Mouse (Mus musculus) spleen, postnatal 36 days (tissue): ENCODE measurements around the gene Gm43738.
"Not testable (repeated sequence)": the region's sequence is repeated elsewhere in the genome, so short reads cannot be mapped to it uniquely, and the experiment has no call there.

Experiments
- DNase-seq, 2 experiments: peaks; one replicate each; pipeline ENCODE4 v3.0.0; 2022; ENCODE audit warnings: low spot score in 2 of 2, mixed read lengths in 1 of 2

Gene Gm43738

GRCm38 (mm10) chr3:89101812-89102494 is 1.1 kb upstream of the Gm43738 start, which contains the start of gene Fdps:
TSS of gene Fdps (minus strand) at chr3:89101959.
- DNase-seq = peak; percentile 97 to 98

GRCm38 (mm10) chr3:89101459-89101811 is 536 bp upstream of the Gm43738 start:
- peak in 1 of 2 experiments; percentile 16 for DNase-seq

DNA sequence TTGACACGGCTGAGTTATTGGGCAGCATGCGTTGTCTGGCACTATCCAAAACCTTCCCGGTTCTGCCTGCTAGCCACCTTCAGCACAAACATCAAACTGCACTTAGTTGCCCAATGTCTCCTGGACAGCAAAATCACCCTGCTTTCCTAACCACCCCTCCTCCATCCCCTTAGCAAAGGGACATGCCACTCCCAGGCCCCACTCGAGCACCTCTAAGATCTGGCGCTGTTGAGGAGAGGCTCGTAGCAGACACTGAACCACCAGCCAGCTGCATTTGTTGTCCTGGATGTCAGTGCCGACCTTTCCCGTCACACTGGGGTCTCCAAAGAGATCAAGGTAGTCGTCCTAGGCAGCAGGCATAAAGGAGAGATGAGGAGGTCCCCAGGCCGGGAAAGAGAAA is 6.9 kb downstream of the Gm43738 start:
- DNase-seq = no peak

GRCm38 (mm10) chr3:89093175-89093574 is 7.7 kb downstream of the Gm43738 start, which contains the start of gene Rusc1:
TSS of gene Rusc1 (minus strand) at chr3:89093311.
- DNase-seq = peak; percentile 66 to 69

GRCm38 (mm10) chr3:89092509-89093090 is 8.3 kb downstream of the Gm43738 start:
- DNase-seq = no peak

- DNase-seq = no peak
These were observed 8.9 kb downstream of the Gm43738 start for GRCm38 (mm10) chr3:89091811-89092508.

- peak; percentile 66 to 68 for DNase-seq
These were observed 9.9 kb downstream of the Gm43738 start for GRCm38 (mm10) chr3:89090694-89091655.

- DNase-seq = peak; percentile 91 to 93
These were observed 10.9 kb downstream of the Gm43738 start for GRCm38 (mm10) chr3:89089882-89090591.

DNA sequence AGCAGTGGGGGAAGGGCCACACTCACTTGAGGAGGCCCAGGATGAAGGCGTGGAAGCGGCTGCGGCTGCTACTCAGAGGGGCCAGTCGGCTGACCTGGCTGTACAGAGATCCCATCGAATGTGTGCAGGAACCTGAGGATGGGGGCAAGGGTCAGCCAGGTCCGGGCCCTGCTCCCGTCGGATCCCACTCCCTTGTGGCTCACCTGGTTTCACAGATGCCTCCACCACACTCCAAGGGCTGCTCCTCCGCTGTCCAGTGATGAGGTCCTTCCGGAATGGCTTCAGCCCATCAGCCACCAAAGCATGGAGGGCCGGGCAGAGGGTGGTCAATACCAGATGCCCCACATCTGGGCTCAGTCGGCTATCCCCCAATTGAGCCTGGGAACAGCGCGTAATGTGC is 11.9 kb downstream of the Gm43738 start:
- no peak for DNase-seq

- DNase-seq = peak; percentile 76 to 86
These were observed 13.4 kb downstream of the Gm43738 start for GRCm38 (mm10) chr3:89087338-89088110.

- no peak for DNase-seq
These were observed 16.2 kb downstream of the Gm43738 start for GRCm38 (mm10) chr3:89084654-89085190.

DNA sequence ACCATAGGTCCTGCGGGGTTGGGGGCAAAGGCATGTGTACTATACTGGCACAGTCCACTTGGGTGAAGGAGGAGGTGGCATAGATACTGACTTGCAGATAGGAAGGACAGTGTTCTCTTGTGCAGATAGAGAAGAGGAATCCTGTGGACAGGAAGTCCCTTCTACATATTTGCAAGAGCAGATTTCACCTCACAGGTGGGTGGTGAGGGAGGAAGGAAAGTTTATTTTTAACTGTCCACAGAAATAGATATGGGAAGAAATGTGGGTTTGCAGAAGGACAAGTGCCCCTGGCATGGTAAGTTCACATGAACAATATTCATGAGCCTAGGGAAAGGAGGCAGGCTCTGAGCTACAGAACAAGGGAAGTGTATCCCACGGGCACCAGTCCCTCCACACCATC is 16.8 kb downstream of the Gm43738 start:
- no peak for DNase-seq

DNA sequence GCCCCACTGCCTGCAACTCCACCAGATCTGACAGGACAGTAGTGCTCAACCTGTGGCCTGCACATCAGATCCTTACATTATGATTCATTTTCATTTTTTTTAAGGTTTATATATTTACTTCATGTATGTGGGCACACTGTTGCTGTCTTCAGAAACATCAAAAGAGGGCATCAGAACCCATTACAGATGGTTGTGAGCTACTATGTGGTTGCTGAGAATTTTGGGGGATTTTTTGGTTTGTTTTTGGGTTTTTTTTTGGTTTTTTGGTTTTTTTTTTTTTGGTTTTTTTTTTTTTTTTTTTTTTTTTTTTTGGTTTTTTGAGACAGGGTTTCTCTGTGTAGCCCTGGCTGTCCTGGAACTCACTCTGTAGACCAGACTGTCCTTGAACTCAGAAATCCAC is 18.6 kb downstream of the Gm43738 start:
- DNase-seq = not testable (repeated sequence)

GRCm38 (mm10) chr3:89077383-89077782 is 23.5 kb downstream of the Gm43738 start:
- no peak for DNase-seq

DNA sequence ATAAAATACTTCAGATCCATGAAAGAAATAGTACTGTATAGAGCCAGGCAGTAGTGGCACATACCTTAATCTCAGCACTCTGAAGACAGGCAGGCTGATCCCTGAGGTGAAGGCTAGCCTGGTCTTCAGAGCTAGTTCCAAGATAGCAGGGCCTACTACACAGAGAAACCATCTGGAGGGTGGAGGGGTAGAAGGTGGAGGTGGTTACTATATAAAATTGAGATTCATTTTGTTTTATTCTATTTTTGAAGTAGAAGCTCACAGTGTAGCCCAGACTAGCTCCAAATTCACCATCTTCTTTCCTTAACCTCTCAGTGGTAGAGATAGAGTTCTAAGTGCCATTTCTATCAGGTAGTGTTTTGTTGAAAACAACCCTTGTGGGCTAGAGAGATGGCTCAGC is 33.6 kb downstream of the Gm43738 start:
- DNase-seq = no peak

GRCm38 (mm10) chr3:89061696-89062095 is 39.2 kb downstream of the Gm43738 start:
- DNase-seq = no peak

- DNase-seq = peak; percentile 7 to 10
These were observed 42.1 kb downstream of the Gm43738 start for GRCm38 (mm10) chr3:89058783-89059182.

- DNase-seq = no peak
These were observed 42.5 kb downstream of the Gm43738 start for GRCm38 (mm10) chr3:89058361-89058760.

- DNase-seq = no peak
These were observed 57.5 kb downstream of the Gm43738 start for GRCm38 (mm10) chr3:89043359-89043758.
